Mouse (Mus musculus) C2C12 (cell line): Measurements from ENCODE around the gene Etl4.

Experiments used
- CTCF ChIP-seq: IDR thresholded peaks from one replicate; pipeline ENCODE4 v1.5.1; 2011; ENCODE audit not compliant: control insufficient read depth, insufficient read depth, insufficient read length
- MAX ChIP-seq: IDR thresholded peaks from one replicate; pipeline ENCODE4 v1.6.1; 2011; ENCODE audit warnings: mild to moderate bottlenecking, control low read depth
- MYOG ChIP-seq: IDR thresholded peaks from one replicate; pipeline ENCODE4 v1.6.1; 2011; ENCODE audit not compliant: control insufficient read depth, insufficient read length; ENCODE audit errors: extremely low read depth

DNA sequence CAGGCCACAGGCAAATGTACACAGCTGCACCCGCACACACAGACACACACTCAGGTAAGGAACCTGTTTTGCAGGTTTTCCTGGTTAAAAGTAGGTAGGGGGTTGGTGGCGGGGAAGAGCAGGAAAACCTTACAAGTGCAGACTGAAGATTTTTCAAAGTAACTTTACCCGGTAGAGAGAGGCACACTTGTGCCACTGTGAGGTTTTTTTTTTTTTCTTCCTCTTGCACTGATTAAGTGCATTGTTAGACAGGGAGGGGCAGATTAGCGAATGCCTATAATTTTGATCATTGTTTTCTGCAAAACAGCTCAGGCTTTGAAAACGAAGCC lies 637.7 kb downstream of the Etl4 start:
- TF ChIP-seq CTCF: no peak
- TF ChIP-seq MAX: no peak
- TF ChIP-seq MYOG: no peak
